Mouse (Mus musculus): ENCODE measurements at regions not wholly inside any gene's neighbourhood (a gene's known extent, or its start where the extent isn't known, plus 50 kb on each side); places are given as distances from the start of the nearest gene placed in this dataset.

DNA sequence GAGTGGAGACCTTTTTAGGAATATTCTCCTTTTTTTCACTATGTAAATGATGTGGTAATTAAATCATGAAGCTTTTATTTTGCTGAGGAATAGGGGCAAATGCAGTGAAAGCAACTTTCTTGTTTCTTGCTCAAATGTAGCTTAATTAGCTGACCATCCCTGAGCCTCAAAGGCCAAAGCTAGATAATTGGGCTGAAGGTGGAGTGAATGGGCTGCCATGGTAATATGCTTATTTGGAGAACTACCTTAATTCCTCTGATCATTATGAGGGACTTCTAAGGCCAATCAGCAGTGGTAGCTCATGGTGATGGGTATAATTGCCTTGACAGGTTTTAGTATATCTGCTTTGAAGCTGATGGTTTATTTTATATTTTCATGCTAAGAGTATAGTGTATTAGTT is 702.5 kb upstream of the Alcam start:
- Histone ChIP-seq H3K27me3 (ENCODE audit: insufficient read depth, low read length) (no peaks in the 10 kb centered on the region), H3K4me1 (replicated peaks; ENCODE audit: insufficient read depth, low read length) (no peaks in the 10 kb centered on the region), H3K4me2 (ENCODE audit: low read length) (no peak overlapping the region), H3K4me3 (replicated peaks; ENCODE audit: low read depth, low read length) (no peak overlapping the region), H3K36me3 (ENCODE audit: insufficient read depth, low read length) (no peaks in the 10 kb centered on the region), H3K9ac (ENCODE audit: low read depth, low read length) (no peak overlapping the region), H3K27ac (no peak overlapping the region), H3K9me3 (replicated peaks; ENCODE audit: low read length) (no peaks in the 10 kb centered on the region)
- no peak for DNase-seq (ENCODE audit: low spot score)
- no peak for TF ChIP-seq CTCF (IDR thresholded peaks at IDR 0.05; ENCODE audit: low read depth)
- no peak for ATAC-seq (replicated peaks; ENCODE audit: low FRiP score, low read depth)

DNA sequence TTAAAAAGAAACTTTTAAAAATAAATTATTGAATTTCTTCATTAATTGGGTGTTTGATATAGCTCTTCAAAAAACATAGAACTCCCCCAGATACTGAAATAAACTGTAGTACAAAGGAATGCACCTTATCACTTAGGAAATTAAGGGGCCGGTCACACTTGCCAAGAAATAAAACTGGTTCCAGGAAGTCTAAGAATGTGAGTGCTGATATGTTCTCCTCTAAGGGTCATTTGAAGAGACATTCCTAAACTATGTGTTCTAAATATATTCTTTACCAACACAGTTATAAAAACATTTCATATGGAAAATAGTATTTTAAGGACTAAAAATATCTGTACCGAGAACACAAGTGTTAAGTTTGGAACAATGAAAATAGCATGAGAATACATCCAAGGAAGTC is 676.8 kb upstream of the Alcam start:
- H3K4me2 ChIP-seq (ENCODE audit: low read length): no peak overlapping the region
- no peaks in the 10 kb centered on the region for H3K4me1 ChIP-seq (replicated peaks; ENCODE audit: insufficient read depth, low read length)
- no peak overlapping the region for H3K9ac ChIP-seq (ENCODE audit: low read depth, low read length)
- no peaks in the 10 kb centered on the region for H3K27me3 ChIP-seq (ENCODE audit: insufficient read depth, low read length)
- H3K4me3 ChIP-seq (replicated peaks; ENCODE audit: low read depth, low read length): no peak overlapping the region
- no peak for TF ChIP-seq CTCF (IDR thresholded peaks at IDR 0.05; ENCODE audit: low read depth)
- peak; percentile 84 for DNase-seq (ENCODE audit: low spot score)
- ATAC-seq (replicated peaks; ENCODE audit: low FRiP score, low read depth): no peak
- H3K9me3 ChIP-seq (replicated peaks; ENCODE audit: low read length): no peaks in the 10 kb centered on the region
- no peak overlapping the region for H3K27ac ChIP-seq
- 48% methylated on average over 2 of the region's 2 CpGs for WGBS
- no peaks in the 10 kb centered on the region for H3K36me3 ChIP-seq (ENCODE audit: insufficient read depth, low read length)

DNA sequence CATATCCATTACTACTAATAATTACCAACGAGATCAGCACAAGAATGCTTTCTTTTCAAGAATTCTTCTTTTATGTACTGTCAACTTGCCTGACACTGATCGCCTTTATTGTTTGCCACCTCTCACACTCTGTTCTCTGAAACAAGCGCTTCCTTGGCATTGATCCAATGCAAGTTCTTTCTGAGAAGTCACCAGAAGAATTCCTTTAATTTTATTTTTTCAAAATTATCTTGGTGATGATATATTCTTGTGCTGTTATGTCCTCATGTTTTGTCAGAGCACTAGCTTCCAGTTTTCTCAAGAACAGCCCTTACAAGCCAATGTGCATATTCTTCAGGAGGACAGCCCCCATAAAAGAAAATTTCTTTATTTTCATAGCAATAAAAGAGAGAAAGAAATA is 654.9 kb upstream of the Alcam start:
- H3K36me3 ChIP-seq (ENCODE audit: insufficient read depth, low read length): no peaks in the 10 kb centered on the region
- ATAC-seq (replicated peaks; ENCODE audit: low FRiP score, low read depth): no peak
- no peak overlapping the region for H3K27ac ChIP-seq
- TF ChIP-seq CTCF (IDR thresholded peaks at IDR 0.05; ENCODE audit: low read depth): no peak
- peak; percentile 75 for DNase-seq (ENCODE audit: low spot score)
- no peak overlapping the region for H3K4me2 ChIP-seq (ENCODE audit: low read length)
- H3K9ac ChIP-seq (ENCODE audit: low read depth, low read length): no peak overlapping the region
- H3K27me3 ChIP-seq (ENCODE audit: insufficient read depth, low read length): no peaks in the 10 kb centered on the region
- 54% methylated on average over 3 of the region's 3 CpGs for WGBS
- H3K4me1 ChIP-seq (replicated peaks; ENCODE audit: insufficient read depth, low read length): no peaks in the 10 kb centered on the region
- H3K4me3 ChIP-seq (replicated peaks; ENCODE audit: low read depth, low read length): no peak overlapping the region
- H3K9me3 ChIP-seq (replicated peaks; ENCODE audit: low read length): no peaks in the 10 kb centered on the region

- Histone ChIP-seq H3K4me3 (replicated peaks; ENCODE audit: low read depth, low read length) (no peak overlapping the region), H3K36me3 (ENCODE audit: insufficient read depth, low read length) (no peaks in the 10 kb centered on the region), H3K9ac (ENCODE audit: low read depth, low read length) (no peak overlapping the region), H3K27ac (no peak overlapping the region), H3K4me1 (replicated peaks; ENCODE audit: insufficient read depth, low read length) (no peaks in the 10 kb centered on the region), H3K27me3 (ENCODE audit: insufficient read depth, low read length) (no peaks in the 10 kb centered on the region), H3K9me3 (replicated peaks; ENCODE audit: low read length) (no peaks in the 10 kb centered on the region), H3K4me2 (ENCODE audit: low read length) (no peak overlapping the region)
- TF ChIP-seq CTCF (IDR thresholded peaks at IDR 0.05; ENCODE audit: low read depth): no peak
- DNase-seq (ENCODE audit: low spot score) (peak; percentile 78), ATAC-seq (replicated peaks; ENCODE audit: low FRiP score, low read depth) (no peak)
- 32% methylated on average over 2 of the region's 2 CpGs for WGBS
Observed at GRCm38 (mm10) chr16:53095396-53095929, 641.6 kb upstream of the Alcam start.

- Histone ChIP-seq H3K9me3 (replicated peaks; ENCODE audit: low read length) (no peaks in the 10 kb centered on the region), H3K27ac (no peak overlapping the region), H3K9ac (ENCODE audit: low read depth, low read length) (no peak overlapping the region), H3K27me3 (ENCODE audit: insufficient read depth, low read length) (no peaks in the 10 kb centered on the region), H3K4me1 (replicated peaks; ENCODE audit: insufficient read depth, low read length) (no peaks in the 10 kb centered on the region), H3K36me3 (ENCODE audit: insufficient read depth, low read length) (no peaks in the 10 kb centered on the region), H3K4me2 (ENCODE audit: low read length) (no peak overlapping the region), H3K4me3 (replicated peaks; ENCODE audit: low read depth, low read length) (no peak overlapping the region)
- ATAC-seq (replicated peaks; ENCODE audit: low FRiP score, low read depth): no peak
- 77% methylated on average over 6 of the region's 6 CpGs for WGBS
- TF ChIP-seq CTCF (IDR thresholded peaks at IDR 0.05; ENCODE audit: low read depth): no peak
- DNase-seq (ENCODE audit: low spot score): no peak
Observed at GRCm38 (mm10) chr16:53073856-53074568, 620.1 kb upstream of the Alcam start.

- TF ChIP-seq CTCF (IDR thresholded peaks at IDR 0.05; ENCODE audit: low read depth): no peak
Observed at GRCm38 (mm10) chr16:53071887-53072682, 618.2 kb upstream of the Alcam start.

More at GRCm38 (mm10) chr16:53071887-53072682, 618.2 kb upstream of the Alcam start:
- Histone ChIP-seq H3K9me3 (replicated peaks; ENCODE audit: low read length) (no peaks in the 10 kb centered on the region), H3K27ac (no peak overlapping the region), H3K4me3 (replicated peaks; ENCODE audit: low read depth, low read length) (no peak overlapping the region), H3K27me3 (ENCODE audit: insufficient read depth, low read length) (no peaks in the 10 kb centered on the region), H3K4me2 (ENCODE audit: low read length) (no peak overlapping the region), H3K36me3 (ENCODE audit: insufficient read depth, low read length) (no peaks in the 10 kb centered on the region), H3K9ac (ENCODE audit: low read depth, low read length) (no peak overlapping the region), H3K4me1 (replicated peaks; ENCODE audit: insufficient read depth, low read length) (no peaks in the 10 kb centered on the region)
- peak; percentile 54 for ATAC-seq (replicated peaks; ENCODE audit: low FRiP score, low read depth)
- DNase-seq (ENCODE audit: low spot score): no peak
- 77% methylated on average over 9 of the region's 9 CpGs for WGBS

Measured in kidney, postnatal 0 days (tissue).